31 mouse cellular contexts compared by ENCODE assay signal in genomic region chr1:151151089-151151488, GRCm38 (mm10). TPM values are rescaled to one million over a fixed set of nuclear protein-coding genes. Genes with fewer than 3 reads are reported as not detected.
DNase-seq lines count a peak whose midpoint lies in the region; ATAC-seq and TF ChIP-seq lines count a peak whose summit lies in the region.
"Had no signal": no experiment of that assay in that cellular context is flagged by ENCODE, and none has a peak within 500 bp of the region (broad histone marks: within the 10 kb centered on the region; RNA-seq: fewer than 3 reads in every experiment).

No protein-coding gene starts in this region.

- no peaks in the 10 kb centered on the region for H3K27me3 ChIP-seq in heart, embryonic 10.5 days (ENCODE audit: insufficient read depth, poor library complexity, severe bottlenecking)
- no peaks in the 10 kb centered on the region for H3K27me3 ChIP-seq in kidney, adult 2 months (replicated peaks; ENCODE audit: control insufficient read depth, insufficient read depth, low read length)
- H3K27me3 ChIP-seq in liver, adult 2 months (ENCODE audit: control insufficient read depth, insufficient read depth, low read length): no peaks in the 10 kb centered on the region
- H3K27me3 ChIP-seq in liver, postnatal 0 days (ENCODE audit: insufficient read depth, low read length): no peaks in the 10 kb centered on the region
- H3K27me3 ChIP-seq: embryonic facial prominence, embryonic 13.5 days; embryonic facial prominence, embryonic 15.5 days; forebrain, embryonic 12.5 days had no signal

- no peak overlapping the region for H3K27ac ChIP-seq in heart, embryonic 10.5 days
- H3K27ac ChIP-seq in kidney, adult 2 months (ENCODE audit: insufficient read depth, low read depth, low read length): peak overlapping the region; percentile 90; the same call in 1 of the 2 replicates
- H3K27ac ChIP-seq in liver, adult 2 months (replicated peaks; ENCODE audit: insufficient read depth, low read depth, low read length): peak overlapping the region; percentile 69
- H3K27ac ChIP-seq in liver, postnatal 0 days (ENCODE audit: low read depth): no peak overlapping the region
- H3K27ac ChIP-seq: embryonic facial prominence, embryonic 13.5 days; embryonic facial prominence, embryonic 15.5 days; forebrain, embryonic 10.5 days; forebrain, embryonic 12.5 days had no signal

- TF ChIP-seq CTCF in kidney, adult 2 months (conservative IDR thresholded peaks at IDR 0.05; ENCODE audit: insufficient read depth, insufficient read length, low read depth, low read length): no peak
- TF ChIP-seq CTCF in liver, adult 2 months (IDR thresholded peaks at IDR 0.05; ENCODE audit: low read depth, low read length): no peak
- TF ChIP-seq CTCF in liver, postnatal 0 days (IDR thresholded peaks at IDR 0.05; ENCODE audit: low read depth): no peak

- H3K9me3 ChIP-seq in heart, embryonic 10.5 days: no peaks in the 10 kb centered on the region
- no peaks in the 10 kb centered on the region for H3K9me3 ChIP-seq in liver, postnatal 0 days (ENCODE audit: low read length)
- H3K9me3 ChIP-seq: embryonic facial prominence, embryonic 13.5 days; embryonic facial prominence, embryonic 15.5 days; forebrain, embryonic 12.5 days had no signal

- TF ChIP-seq POLR2A in kidney, adult 2 months (IDR thresholded peaks at IDR 0.05; ENCODE audit: low read depth, low read length): no peak
- no peak for TF ChIP-seq POLR2A in liver, adult 2 months (IDR thresholded peaks at IDR 0.05; ENCODE audit: extremely low read depth, insufficient read depth, low read length)

- 61% methylated on average over 2 of the region's 2 CpGs for WGBS in heart, embryonic 10.5 days
- 44% methylated on average over 2 of the region's 2 CpGs for WGBS in kidney, adult 2 months
- WGBS in liver, adult 2 months: 17% methylated on average over 2 of the region's 2 CpGs
- WGBS in liver, postnatal 0 days (ENCODE audit: insufficient replicate concordance): 72% methylated on average over 2 of the region's 2 CpGs

- no peaks in the 10 kb centered on the region for H3K36me3 ChIP-seq in heart, embryonic 10.5 days
- H3K36me3 ChIP-seq in kidney, adult 2 months (ENCODE audit: control insufficient read depth, insufficient read depth, low read length): peaks cover 5% of the 10 kb centered on the region
- no peaks in the 10 kb centered on the region for H3K36me3 ChIP-seq in liver, adult 2 months (ENCODE audit: control insufficient read depth, insufficient read depth, low read length)
- no peaks in the 10 kb centered on the region for H3K36me3 ChIP-seq in liver, postnatal 0 days (replicated peaks; ENCODE audit: insufficient read depth, low read length)
- H3K36me3 ChIP-seq: embryonic facial prominence, embryonic 13.5 days; embryonic facial prominence, embryonic 15.5 days; forebrain, embryonic 10.5 days; forebrain, embryonic 12.5 days had no signal

- H3K79me2 ChIP-seq in liver, adult 2 months (ENCODE audit: control insufficient read depth, insufficient read depth, low read length): no peaks in the 10 kb centered on the region

- no peak overlapping the region for H3K4me2 ChIP-seq in liver, postnatal 0 days (ENCODE audit: low read depth, low read length)
- H3K4me2 ChIP-seq: embryonic facial prominence, embryonic 13.5 days; embryonic facial prominence, embryonic 15.5 days; forebrain, embryonic 12.5 days had no signal

- no peak overlapping the region for H3K4me3 ChIP-seq in heart, embryonic 10.5 days
- H3K4me3 ChIP-seq in kidney, adult 2 months (ENCODE audit: insufficient read depth, low read depth, low read length): no peak overlapping the region
- no peak overlapping the region for H3K4me3 ChIP-seq in liver, adult 2 months (ENCODE audit: insufficient read depth, low read depth, low read length)
- no peak overlapping the region for H3K4me3 ChIP-seq in liver, postnatal 0 days (ENCODE audit: low read depth, low read length)
- H3K4me3 ChIP-seq: embryonic facial prominence, embryonic 13.5 days; embryonic facial prominence, embryonic 15.5 days; erythroblast, embryonic 14.5 days; forebrain, embryonic 10.5 days; forebrain, embryonic 12.5 days had no signal

- no peak overlapping the region for H3K9ac ChIP-seq in liver, adult 2 months (ENCODE audit: low read depth, low read length)
- H3K9ac ChIP-seq in liver, postnatal 0 days (replicated peaks): no peak overlapping the region
- H3K9ac ChIP-seq: embryonic facial prominence, embryonic 13.5 days; embryonic facial prominence, embryonic 15.5 days; forebrain, embryonic 12.5 days had no signal

- peak; percentile 40 for DNase-seq in adrenal gland, adult 2 months
- DNase-seq in adrenal gland, adult 18-20 months (ENCODE audit: low spot score in 2 of 2): no peak
- DNase-seq in heart, adult 11 months: peak; percentile 46
- no peak for DNase-seq in heart, embryonic 10.5 days (ENCODE audit: low spot score)
- peak; percentile 49 for DNase-seq in kidney, adult 2 months
- DNase-seq in kidney, postnatal 4 days: no peak
- DNase-seq in liver, adult 2 months (ENCODE audit: extremely low read depth, low read depth, low spot score): peak; percentile 95
- no peak for DNase-seq in liver, postnatal 0 days
- DNase-seq: adrenal gland, postnatal 14 days; cerebellum, adult 11 months; cerebellum, adult 18-20 months; cerebellum, adult 8-10 months; cerebellum, adult 9-11 months; cerebellum, postnatal 14 days; cerebellum, postnatal 36 days; embryo, embryonic 11 days had no signal

- no peak for ATAC-seq in liver, postnatal 0 days
- ATAC-seq: forebrain, embryonic 14.5 days; forebrain, embryonic 16.5 days had no signal

- H3K4me1 ChIP-seq in heart, embryonic 10.5 days: peaks cover 15% of the 10 kb centered on the region; the same call in 1 of the 2 replicates
- H3K4me1 ChIP-seq in kidney, adult 2 months (ENCODE audit: control insufficient read depth, insufficient read depth, low read length): peaks cover 22% of the 10 kb centered on the region; the same call in 1 of the 2 replicates
- H3K4me1 ChIP-seq in liver, adult 2 months (ENCODE audit: control insufficient read depth, insufficient read depth, low read length): peaks cover 17% of the 10 kb centered on the region
- no peaks in the 10 kb centered on the region; the same call in 1 of the 2 replicates for H3K4me1 ChIP-seq in liver, postnatal 0 days (ENCODE audit: insufficient read depth)
- H3K4me1 ChIP-seq: forebrain, embryonic 10.5 days; forebrain, embryonic 12.5 days had no signal

- TF ChIP-seq EP300 in liver, postnatal 0 days (IDR thresholded peaks at IDR 0.05; ENCODE audit: low read depth): no peak

RNA-seq across cellular contexts. Expression of gene Gm47985, which starts 31.2 kb away (rescaled TPM):
- not detected for total RNA-seq in adrenal gland, adult 2 months (2021)
- polyA plus RNA-seq in adrenal gland, adult 2 months (2012; rRNA removed): not detected in 2 replicates
- total RNA-seq in adrenal gland, adult 18-20 months (2021): not detected
- 0.93 and 1.5 TPM in 2 replicates for polyA plus RNA-seq in heart, embryonic 10.5 days (2016; fragmentation: Nextera tagmentation; extraction: Ambion mirVana)
- polyA plus RNA-seq in kidney, adult 2 months (2012; rRNA removed): not detected in 2 replicates
- not detected in 2 replicates for total RNA-seq in liver, adult 2 months (2014; rRNA removed)
- not detected in 2 replicates for polyA plus RNA-seq in liver, adult 2 months (2012; rRNA removed)
- 0.60 and 0.67 TPM in 2 replicates for polyA plus RNA-seq in liver, postnatal 0 days (2015; fragmentation: Nextera tagmentation; extraction: Ambion mirVana)
- total RNA-seq: adrenal gland, postnatal 14 days; adrenal gland, postnatal 4 days; ES-E14 had no signal
- polyA plus RNA-seq: brain, embryonic 14.5 days; embryonic facial prominence, embryonic 13.5 days; embryonic facial prominence, embryonic 15.5 days; erythroblast, embryonic 14.5 days; forebrain, embryonic 14.5 days; forebrain, embryonic 16.5 days; frontal cortex, adult 2 months had no signal

RNA-seq across cellular contexts. Expression of gene Gm8947, which starts 41.1 kb away (rescaled TPM):
- total RNA-seq in adrenal gland, adult 2 months (2021): not detected
- polyA plus RNA-seq in adrenal gland, adult 2 months (2012; rRNA removed): not detected in 2 replicates
- total RNA-seq in adrenal gland, adult 18-20 months (2021): not detected
- 0.46 and 0.51 TPM in 2 replicates for polyA plus RNA-seq in heart, embryonic 10.5 days (2016; fragmentation: Nextera tagmentation; extraction: Ambion mirVana)
- polyA plus RNA-seq in kidney, adult 2 months (2012; rRNA removed): 0.31 and 0.54 TPM in 2 replicates
- not detected in 2 replicates for total RNA-seq in liver, adult 2 months (2014; rRNA removed)
- not detected in 2 replicates for polyA plus RNA-seq in liver, adult 2 months (2012; rRNA removed)
- polyA plus RNA-seq in liver, postnatal 0 days (2015; fragmentation: Nextera tagmentation; extraction: Ambion mirVana): 0.28 and 0.37 TPM in 2 replicates
- total RNA-seq: adrenal gland, postnatal 14 days; common myeloid progenitor, adult 5-6 weeks had no signal
- polyA plus RNA-seq: brain, embryonic 14.5 days; embryonic facial prominence, embryonic 13.5 days; erythroblast, embryonic 14.5 days; forebrain, embryonic 12.5 days; forebrain, embryonic 14.5 days; forebrain, embryonic 16.5 days; frontal cortex, adult 2 months had no signal

RNA-seq across cellular contexts. Expression of gene Gm47995, which starts 47.2 kb away (rescaled TPM):
- not detected for total RNA-seq in adrenal gland, adult 2 months (2021)
- not detected in 2 replicates for polyA plus RNA-seq in adrenal gland, adult 2 months (2012; rRNA removed)
- total RNA-seq in adrenal gland, adult 18-20 months (2021): not detected
- polyA plus RNA-seq in heart, embryonic 10.5 days (2016; fragmentation: Nextera tagmentation; extraction: Ambion mirVana): 0.33 and 0.62 TPM in 2 replicates
- polyA plus RNA-seq in kidney, adult 2 months (2012; rRNA removed): not detected in 2 replicates
- total RNA-seq in liver, adult 2 months (2014; rRNA removed): not detected in 2 replicates
- not detected in 2 replicates for polyA plus RNA-seq in liver, adult 2 months (2012; rRNA removed)
- 0.26 and 0.31 TPM in 2 replicates for polyA plus RNA-seq in liver, postnatal 0 days (2015; fragmentation: Nextera tagmentation; extraction: Ambion mirVana)
- total RNA-seq: adrenal gland, postnatal 14 days; adrenal gland, postnatal 4 days; common myeloid progenitor, adult 5-6 weeks; MEL had no signal
- polyA plus RNA-seq: brain, embryonic 14.5 days; embryonic facial prominence, embryonic 11.5 days; embryonic facial prominence, embryonic 13.5 days; embryonic facial prominence, embryonic 15.5 days; erythroblast, embryonic 14.5 days; forebrain, embryonic 10.5 days; forebrain, embryonic 12.5 days; forebrain, embryonic 14.5 days; forebrain, embryonic 16.5 days; frontal cortex, adult 2 months had no signal

RNA-seq across cellular contexts. Expression of gene 3110040M04Rik, which starts 52.8 kb away (rescaled TPM):
- total RNA-seq in adrenal gland, adult 2 months (2021): not detected
- not detected in 2 replicates for polyA plus RNA-seq in adrenal gland, adult 2 months (2012; rRNA removed)
- total RNA-seq in adrenal gland, adult 18-20 months (2021): not detected
- polyA plus RNA-seq in heart, embryonic 10.5 days (2016; fragmentation: Nextera tagmentation; extraction: Ambion mirVana): 0.55 TPM in 1 of 2 replicates, not detected in the other
- polyA plus RNA-seq in kidney, adult 2 months (2012; rRNA removed): 0.13 and 0.19 TPM in 2 replicates
- total RNA-seq in liver, adult 2 months (2014; rRNA removed): not detected in 2 replicates
- polyA plus RNA-seq in liver, adult 2 months (2012; rRNA removed): not detected in 2 replicates
- polyA plus RNA-seq in liver, postnatal 0 days (2015; fragmentation: Nextera tagmentation; extraction: Ambion mirVana): 0.28 TPM in 1 of 2 replicates, not detected in the other
- total RNA-seq: adrenal gland, postnatal 14 days; adrenal gland, postnatal 4 days; common myeloid progenitor, adult 5-6 weeks had no signal
- polyA plus RNA-seq: brain, embryonic 14.5 days; C2C12; embryonic facial prominence, embryonic 11.5 days; embryonic facial prominence, embryonic 13.5 days; embryonic facial prominence, embryonic 15.5 days; forebrain, embryonic 10.5 days; forebrain, embryonic 12.5 days; forebrain, embryonic 14.5 days; forebrain, embryonic 16.5 days; frontal cortex, adult 2 months had no signal

RNA-seq across cellular contexts. Expression of gene Gm47996, which starts 58.8 kb away (rescaled TPM):
- total RNA-seq in adrenal gland, adult 2 months (2021): not detected
- not detected in 2 replicates for polyA plus RNA-seq in adrenal gland, adult 2 months (2012; rRNA removed)
- total RNA-seq in adrenal gland, adult 18-20 months (2021): not detected
- 0.18 TPM in 1 of 2 replicates, not detected in the other for polyA plus RNA-seq in heart, embryonic 10.5 days (2016; fragmentation: Nextera tagmentation; extraction: Ambion mirVana)
- not detected in 2 replicates for polyA plus RNA-seq in kidney, adult 2 months (2012; rRNA removed)
- not detected in 2 replicates for total RNA-seq in liver, adult 2 months (2014; rRNA removed)
- not detected in 2 replicates for polyA plus RNA-seq in liver, adult 2 months (2012; rRNA removed)
- 0.12 and 0.20 TPM in 2 replicates for polyA plus RNA-seq in liver, postnatal 0 days (2015; fragmentation: Nextera tagmentation; extraction: Ambion mirVana)
- total RNA-seq: adrenal gland, postnatal 14 days; adrenal gland, postnatal 4 days; MEL had no signal
- polyA plus RNA-seq: C2C12; embryonic facial prominence, embryonic 11.5 days; embryonic facial prominence, embryonic 15.5 days; erythroblast, embryonic 14.5 days; forebrain, embryonic 10.5 days; forebrain, embryonic 12.5 days; forebrain, embryonic 14.5 days; forebrain, embryonic 16.5 days; frontal cortex, adult 2 months had no signal

Comparison
In these comparisons a context has a peak if more than half of its experiments do, and no peak if none do; other contexts are left out.
1. DNase-seq: peak in adrenal gland, adult 2 months (single experiment), heart, adult 11 months (single experiment), kidney, adult 2 months (single experiment) and liver, adult 2 months (single experiment); none in adrenal gland, adult 18-20 months (0 of 2), heart, embryonic 10.5 days (single experiment), kidney, postnatal 4 days (0 of 2) and liver, postnatal 0 days (single experiment).
2. H3K27ac ChIP-seq: peak in kidney, adult 2 months (single experiment) and liver, adult 2 months (single experiment); none in heart, embryonic 10.5 days (single experiment) and liver, postnatal 0 days (single experiment).